Mouse (Mus musculus) brain, adult 2 months (tissue): ENCODE measurements around the gene Tspan4.

Experiments
- DNase-seq: peaks from one replicate; pipeline ENCODE4 v3.0.0; 2011; ENCODE audit warnings: low read depth, low spot score

Tspan4 gene

DNA sequence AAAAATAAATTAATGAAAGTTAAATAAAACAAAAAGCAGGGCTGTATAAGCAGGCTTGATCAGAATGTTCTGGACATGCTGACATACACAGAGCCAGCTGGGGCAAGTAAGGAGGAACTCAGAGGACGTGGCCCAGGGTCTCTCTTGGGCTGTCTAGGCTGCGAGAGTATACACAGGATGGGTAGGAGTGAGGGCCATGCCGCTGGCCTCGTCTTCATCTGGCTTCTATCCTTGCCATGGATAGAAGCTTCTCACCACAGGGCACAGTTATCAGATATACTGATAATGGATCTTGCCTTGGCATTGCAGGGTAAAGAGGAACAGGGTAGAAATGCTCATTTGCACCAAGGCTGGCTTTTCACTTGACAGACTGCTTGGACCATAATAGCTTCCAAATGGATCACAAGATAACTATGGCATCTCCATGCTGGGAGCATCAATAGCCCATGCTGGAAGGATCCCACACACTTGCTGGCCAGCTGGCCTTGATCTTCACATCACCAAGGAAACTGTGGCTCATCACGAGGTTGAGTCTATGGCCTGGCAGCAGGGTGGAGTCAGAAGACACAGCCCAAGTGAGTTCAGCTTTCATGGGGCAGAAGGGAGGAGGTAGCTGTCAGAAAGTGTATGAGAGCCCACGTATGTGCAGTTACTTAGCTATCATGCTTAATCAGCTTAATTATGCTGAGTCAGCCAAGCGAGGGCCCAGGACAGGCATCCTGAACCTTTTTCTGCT is 26.9 kb downstream of the Tspan4 start:
- DNase-seq = peak; percentile 61

DNA sequence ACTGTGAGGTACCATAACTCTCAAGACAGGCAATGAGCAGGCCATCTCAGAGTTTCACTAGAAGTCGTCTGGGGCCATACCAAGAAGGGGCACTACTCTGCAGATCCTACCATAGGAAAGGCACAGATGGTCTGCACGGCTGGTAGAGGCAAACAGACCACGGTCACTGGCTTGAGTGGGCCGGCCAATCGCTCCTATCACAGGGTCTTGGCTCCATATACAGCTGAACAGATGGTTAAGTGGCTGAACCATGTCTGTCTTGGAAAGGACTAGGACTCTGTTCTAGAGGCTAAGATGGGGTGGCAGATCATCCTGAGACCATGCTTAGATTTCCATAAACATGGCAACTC is 27.5 kb downstream of the Tspan4 start:
- peak; percentile 88 for DNase-seq

DNA sequence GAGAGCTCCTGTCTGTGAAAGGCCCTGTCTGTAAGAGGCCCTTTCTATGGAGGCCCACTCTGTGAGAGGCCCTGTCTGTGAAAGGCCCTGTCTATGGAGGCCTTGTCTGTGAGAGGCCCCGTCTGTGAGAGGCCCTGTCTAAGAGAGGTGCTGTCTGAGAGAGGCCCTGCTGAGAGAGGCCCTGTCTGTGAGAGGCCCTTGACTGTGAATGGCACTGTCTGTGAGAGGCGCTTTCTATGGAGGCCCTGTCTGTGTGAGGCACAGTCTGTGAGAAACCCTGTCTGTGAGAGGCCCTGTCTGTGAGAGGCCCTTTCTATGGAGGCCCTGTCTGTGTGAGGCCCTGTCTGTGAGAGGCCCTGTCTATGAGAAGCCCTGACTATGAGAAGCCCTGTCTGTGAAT is 31.2 kb downstream of the Tspan4 start:
- no peak for DNase-seq

DNA sequence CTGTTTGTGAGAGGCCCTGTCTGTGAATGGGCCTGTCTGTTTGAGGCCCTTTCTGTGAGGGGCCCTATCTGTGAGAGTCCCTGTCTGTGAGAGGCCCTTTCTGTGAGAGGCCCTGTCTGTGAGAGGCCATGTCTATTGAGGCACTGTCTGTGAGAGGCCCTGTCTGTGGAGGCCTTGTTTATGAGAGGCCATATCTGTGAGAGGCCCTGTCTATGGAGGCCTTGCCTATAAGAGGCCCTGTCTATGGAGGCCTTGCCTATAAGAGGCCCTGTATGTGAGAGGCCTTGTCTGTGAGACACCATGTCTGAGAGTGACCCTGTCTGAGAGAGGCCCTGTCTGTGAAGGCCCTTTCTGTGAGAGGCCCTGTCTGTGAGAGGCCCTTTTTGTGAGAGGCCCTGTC is 33.1 kb downstream of the Tspan4 start:
- DNase-seq = no peak

DNA sequence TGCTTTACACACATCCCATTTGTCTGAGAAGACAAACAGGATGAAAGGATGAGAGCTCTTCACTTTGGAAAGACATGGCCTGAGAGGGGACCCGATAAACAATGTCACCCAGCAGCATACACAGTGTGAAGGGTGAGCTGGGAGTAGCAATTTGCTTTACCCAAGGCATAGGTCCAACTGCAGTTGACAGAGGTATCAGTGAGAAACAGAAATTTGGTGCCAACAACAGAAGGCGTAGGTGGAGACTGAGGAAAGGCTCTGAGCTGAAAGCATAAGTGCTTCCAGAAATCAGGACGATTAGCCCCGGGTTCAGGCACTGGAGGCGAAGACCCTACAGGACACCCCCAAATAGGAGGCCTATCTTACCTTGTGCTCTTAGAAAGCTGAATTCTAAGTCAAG is 35.2 kb downstream of the Tspan4 start:
- DNase-seq = peak; percentile 87

DNA sequence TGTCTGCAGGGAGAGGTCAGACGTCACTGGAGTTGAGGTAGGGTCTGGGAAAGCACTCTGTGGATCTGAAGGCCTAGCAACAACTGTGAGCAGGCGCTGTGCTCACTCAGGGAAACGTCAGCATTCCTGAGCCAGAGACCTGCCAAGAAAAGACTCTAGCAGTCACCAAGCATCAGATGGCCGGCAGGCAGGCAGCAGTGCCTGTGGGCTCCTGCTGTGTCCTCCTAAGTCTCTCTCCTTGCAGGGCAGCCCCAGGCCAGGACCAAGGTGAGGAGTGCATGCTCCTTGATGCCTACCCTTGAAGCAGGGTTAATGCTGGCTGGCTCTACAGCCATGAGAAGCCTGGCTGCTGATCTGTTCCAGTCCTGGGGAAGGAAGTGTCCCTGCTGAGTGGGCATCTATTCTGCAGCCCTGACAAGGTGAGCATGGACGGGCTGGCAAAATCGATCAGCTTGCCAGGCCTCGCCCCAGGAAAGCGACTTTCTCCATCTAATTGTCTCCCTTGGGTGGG is 35.7 kb downstream of the Tspan4 start:
- DNase-seq = peak; percentile 88

DNA sequence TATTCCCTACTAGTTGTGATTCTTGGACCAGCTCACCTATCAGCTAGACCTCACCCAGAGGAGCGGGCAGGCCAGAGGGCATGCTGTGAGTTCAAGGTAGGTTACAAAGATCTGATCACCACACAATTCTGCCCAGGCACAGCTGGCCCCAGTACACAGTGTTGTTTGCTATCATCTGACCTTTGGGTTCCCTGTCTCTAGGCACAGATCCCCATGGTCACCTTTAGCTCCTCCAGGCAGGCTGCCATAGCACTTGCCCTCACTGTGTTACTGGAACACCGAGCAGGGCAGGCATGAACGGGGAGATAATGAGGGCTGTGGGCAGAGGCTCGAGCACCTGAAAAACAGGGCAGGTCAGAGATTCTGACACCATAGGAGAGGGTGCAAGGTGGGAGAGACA is 42.6 kb downstream of the Tspan4 start:
- no peak for DNase-seq

DNA sequence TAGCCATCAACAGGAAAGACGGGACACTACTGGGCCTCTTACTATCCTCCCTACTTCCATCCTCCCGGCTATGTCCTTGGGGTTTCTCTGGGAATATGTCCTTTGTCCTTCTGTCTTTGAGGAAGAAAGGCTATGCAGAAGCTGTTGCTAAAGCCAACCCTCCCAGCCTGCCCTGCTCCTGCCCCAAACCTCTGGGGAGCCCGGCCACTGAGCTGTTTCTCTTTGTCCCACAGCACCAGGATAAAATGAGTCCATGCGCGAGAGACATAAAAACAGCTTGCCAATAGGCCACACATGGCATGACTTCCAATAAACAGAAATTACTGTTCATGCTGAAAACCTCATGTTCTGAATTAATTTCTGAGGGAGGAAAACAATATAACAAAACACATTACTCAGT is 43.3 kb downstream of the Tspan4 start:
- DNase-seq = no peak

DNA sequence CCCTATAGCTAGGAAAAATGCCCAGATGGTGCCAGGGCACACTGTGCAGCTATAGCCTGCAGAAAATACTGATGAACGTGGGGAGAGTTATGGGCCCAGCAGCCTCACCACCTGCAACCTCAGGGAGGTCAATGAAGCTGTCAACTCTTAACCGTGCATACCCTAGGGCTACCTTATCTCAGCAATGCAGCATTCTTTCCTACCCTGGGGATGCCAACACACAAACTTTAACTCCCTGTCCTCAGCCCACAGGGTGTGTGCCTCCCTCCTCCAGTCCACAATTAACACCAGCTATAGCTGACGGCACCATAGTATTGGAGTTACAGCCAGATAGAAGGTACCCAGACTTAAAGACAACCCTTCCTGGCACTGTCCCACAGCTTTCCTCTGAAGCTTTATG is 43.9 kb downstream of the Tspan4 start:
- DNase-seq = no peak

DNA sequence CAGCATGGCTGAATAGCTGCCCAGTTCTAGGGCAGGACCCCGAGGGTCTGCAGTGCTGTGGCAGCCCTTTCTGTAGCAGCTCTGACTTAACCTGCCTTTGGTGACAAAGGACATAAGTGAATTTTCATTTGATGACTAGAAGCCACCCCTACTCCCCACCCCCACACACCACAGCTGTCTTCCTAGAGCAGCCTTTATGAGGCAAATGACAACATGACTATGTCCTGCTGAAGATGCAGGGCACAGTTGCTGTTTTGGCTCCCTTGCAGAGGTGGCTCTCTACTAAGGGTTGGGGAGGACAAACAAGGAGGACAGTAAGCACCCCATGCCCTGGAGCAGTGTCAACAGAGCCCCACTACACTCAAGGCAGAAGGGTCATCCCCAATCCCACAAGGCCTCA is 44.8 kb downstream of the Tspan4 start:
- no peak for DNase-seq

DNA sequence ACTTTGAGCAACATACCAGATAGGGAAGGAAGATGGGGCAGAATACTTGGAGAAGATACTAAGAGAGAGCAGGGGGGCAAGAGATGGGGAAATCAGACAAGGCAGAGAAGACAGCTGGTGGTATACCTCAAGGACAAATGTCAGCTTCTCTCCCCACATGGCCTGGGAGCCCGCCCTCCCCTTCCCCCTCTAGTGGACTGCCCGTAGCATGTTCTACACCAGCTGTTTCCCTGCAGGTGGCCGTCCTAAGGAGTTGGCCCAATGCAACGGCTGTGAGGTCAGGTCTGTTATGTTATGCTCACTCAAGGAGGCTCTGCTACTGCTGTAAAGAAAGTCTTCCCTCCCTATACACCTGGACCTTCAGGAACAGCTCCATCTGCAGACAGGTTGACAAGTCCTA is 48.0 kb downstream of the Tspan4 start:
- DNase-seq = peak; percentile 33

DNA sequence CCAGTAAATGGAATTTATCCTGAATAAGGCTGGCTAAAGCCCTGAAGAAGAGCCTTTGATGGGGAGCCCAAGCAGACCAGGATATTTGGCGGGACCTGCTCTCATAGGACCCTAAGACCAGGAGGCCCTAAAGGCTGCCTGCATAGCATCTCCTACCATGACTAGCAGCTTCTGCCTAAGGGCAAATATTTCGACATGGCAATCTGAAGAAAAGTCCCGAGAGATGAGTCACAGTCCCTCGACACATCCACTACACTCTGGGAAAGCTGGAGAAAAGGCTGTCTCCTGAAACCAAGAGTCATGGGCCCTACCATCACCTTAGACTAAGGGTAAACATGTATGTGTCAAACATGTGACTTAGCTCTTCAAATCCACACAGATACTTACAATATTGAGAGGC is 49.2 kb downstream of the Tspan4 start:
- DNase-seq = no peak

DNA sequence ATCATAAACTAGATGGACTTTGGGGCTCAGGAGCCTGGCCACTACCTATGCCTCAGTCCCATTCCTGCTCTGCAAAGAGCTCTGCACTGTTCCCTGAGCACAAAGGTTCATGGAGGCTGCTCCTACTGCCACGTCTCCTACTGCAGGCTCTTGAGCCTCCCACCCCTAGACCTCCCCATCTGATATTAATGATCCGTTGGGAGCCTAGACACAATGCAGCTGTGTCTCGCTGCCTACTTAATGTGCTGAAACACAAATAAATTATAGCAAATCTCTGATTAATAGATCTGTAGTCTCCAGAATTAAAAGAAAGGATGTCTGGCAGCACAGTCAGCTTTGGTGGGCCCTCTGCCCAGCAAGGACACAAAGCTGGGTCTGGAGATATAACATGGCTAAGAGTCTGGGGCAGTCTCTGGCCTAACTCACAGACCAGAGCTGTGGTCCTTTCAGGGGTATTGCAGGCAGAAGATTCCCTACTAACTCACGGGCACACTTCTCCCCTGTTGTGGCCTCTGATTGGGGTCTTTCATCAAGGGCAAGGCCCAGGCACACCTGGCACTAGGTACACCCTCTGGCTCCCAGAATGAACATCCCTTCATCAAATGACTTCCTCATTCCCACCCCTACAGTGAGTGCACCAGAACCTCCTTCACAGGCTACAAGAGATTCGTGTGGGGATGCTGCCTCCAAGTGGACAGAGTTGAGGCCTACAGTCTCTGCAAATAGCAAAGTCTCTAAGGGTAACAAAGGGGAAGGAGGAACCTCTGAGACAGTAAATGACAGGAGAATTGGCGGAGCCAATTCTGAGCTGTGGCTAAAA is 49.9 kb downstream of the Tspan4 start:
- peak; percentile 95 for DNase-seq

DNA sequence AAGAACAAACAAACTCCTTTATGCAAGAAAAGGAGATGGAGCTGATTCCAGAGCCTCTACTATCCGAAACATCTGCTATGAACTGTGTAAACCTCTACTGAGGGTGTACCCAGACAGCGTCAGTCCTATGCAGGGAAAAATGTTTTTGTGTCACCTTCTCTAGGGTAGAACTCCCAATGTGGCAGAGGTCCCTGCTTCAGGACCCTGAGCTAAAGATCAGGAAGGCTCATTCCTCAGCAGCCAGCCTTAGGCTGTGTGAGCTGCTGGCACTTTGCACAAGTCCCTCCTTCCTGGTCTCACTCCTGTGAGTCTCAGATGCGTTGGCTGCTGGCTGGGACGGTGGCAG is 50.5 kb downstream of the Tspan4 start:
- DNase-seq = no peak

DNA sequence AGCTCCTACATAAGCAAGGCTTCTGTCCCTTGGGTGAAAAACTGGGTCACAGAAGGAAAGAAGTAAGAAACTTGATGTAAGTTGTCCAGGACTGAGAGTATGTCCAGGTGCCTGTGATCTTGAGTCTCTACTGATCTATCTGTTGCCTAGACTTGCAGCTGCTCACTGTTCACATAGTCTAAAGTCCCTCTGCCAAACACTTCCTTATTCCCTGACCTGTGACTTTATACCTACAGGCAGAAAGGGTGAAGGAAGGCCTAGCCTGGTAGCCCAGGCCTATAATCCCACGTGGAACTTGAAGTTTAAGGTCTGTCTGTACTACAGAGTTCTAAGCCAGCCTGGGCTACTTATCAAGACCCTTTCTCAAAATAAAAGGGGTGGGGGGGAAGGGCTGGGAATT is 60.5 kb downstream of the Tspan4 start:
- no peak for DNase-seq

DNA sequence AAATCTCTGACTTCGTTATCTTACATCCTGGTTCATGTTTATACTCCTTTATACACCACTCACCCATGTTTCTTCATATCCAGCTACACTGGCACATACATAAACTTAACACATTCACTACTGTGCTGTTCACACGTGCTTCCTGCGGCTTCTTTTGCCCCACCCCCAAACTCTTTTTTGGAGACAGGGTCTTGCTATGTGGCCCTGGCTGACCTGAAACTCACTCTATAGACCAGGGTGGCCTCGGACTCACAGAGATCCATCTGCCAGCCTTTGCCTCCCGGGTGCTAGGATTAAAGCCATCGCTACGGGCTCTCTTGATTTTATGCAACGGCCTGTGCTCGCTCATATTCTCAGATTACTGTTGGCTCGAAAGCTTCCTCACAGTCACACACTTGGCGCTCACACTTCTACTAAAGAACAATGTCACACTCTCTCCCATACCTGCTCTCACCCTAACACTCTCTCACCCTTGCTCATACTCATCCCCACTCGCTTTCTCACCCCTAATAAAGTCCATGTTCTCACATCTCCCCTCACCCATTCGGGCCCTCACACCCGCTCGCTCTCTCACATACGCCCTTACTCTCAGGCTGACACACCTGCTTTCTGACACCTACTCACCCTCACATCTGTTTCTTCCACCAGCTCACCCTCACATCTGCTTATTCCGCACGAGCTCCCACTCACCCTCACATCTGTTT is 64.0 kb downstream of the Tspan4 start:
- no peak for DNase-seq

DNA sequence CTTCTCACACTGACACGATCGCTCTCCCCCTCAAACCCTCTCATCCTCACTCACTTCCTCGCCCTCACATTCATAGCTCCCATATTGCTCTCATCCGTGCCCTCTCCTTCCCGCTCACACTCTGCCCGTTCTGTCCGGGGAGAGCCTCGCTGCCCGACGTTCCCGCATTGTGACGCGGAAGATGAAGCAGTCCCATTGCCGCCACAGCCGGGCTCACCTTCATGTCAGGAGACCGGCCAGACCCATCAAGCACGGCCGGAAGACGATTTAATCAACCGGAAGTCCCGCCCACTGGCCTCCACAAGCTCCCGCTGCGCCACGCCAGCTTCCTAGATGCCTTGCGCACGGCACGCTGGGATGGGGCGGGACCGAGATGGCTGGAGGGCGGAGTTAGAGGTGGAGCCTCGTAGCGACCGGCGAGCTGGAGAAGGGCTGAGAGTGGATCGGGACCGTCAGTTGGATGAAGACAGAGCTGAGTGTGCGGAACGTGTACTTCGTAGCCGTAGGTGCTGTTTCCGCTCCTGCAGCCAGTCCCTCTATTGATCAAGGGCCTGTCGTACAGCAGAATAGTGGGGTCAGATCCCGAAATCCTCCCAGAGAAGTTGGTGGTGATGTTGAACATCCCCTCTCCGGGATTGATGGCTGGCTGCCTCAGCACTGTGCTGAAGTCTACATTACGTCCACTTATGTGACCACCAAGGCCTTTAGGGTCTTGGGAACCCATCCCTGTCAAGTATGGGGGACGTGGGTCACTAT is 64.7 kb downstream of the Tspan4 start, which contains the start of gene Chid1:
Chid1 (minus strand) TSS at position 302 of the 756 bp plus-strand sequence.
- DNase-seq = peak; percentile 99

DNA sequence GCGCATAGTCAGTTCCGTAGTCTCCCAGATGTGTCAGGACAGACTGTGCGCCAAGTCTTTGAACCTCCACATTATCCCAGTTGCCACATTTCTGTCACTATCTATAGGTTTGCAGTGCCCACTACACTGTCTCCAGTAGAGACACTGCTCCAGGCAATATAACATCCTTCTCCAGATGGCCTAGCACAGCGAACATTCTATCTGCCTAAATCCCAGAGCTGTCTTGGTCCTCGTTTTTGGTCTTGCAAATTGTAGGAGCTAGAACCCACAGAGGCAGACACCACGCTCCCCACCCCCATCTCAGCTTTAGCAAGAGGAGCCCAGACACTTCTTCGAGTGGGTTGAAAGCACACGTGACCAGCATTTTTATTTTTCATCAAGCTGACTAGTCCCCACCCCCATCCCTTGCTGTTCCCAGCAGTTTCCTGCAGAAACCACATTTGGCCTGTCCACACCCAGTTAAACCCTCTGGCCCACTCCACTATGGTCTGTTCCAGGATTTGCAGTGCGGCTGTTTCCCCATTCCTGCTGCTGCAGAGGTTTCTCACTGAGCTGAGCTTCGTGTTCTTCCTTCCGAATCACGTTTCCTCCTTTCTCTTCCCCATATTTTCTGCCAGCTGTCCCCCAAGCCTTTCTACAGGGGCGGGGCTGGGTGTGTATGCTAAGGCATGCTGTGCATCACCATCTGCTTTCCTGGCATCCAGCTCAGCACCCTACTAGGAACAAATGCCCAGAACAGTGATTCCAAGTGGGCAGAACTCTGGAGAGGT is 65.5 kb downstream of the Tspan4 start:
- DNase-seq = peak; percentile 99

DNA sequence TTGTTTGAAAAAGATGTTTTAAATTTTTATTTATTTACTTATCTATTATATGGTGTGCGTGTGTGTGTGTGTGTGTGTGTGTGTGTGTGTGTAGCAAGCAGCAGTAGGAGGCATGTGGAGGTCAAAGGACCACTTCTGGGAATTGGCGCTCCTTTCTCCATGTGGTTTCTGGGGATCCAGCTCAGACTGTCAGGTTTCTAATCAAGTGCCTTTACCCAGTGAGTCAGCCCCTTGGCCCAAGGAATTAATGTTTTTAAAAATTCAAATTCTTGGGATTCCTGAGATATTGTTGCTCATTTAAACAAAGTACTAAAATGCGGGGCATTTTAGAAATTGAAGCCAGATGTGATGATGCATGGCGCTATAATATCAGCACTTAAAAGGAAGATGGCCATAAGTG is 66.6 kb downstream of the Tspan4 start:
- DNase-seq = no peak

DNA sequence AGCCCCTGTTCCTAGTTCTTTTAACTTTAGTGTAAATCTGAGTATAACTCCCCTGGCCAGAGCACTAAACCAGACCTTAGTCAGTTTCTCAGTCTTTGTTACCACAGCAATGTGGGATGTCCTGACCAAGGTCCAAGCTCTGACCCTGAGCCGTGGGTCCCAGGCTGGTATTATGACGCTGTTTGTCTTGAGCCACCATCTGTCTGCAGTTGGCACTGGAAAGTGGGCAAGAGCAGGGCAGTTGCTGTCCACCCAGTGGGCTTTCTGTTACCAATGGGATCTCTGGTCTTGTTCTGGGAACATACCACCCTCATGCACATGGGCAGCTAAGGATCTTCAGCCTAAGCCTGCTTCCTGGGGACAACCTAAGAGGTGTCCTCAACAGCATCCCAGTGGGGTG is 67.5 kb downstream of the Tspan4 start:
- no peak for DNase-seq
